Mouse (Mus musculus) limb, embryonic 11.5 days (tissue): Measurements from ENCODE around the gene Tmsb10. TPM values are rescaled to one million over a fixed set of nuclear protein-coding genes. Genes with fewer than 3 reads are reported as not detected.

ENCODE experiments used
- ATAC-seq: fragments of 200-750 bp; cut with Nextera tagmentation; 2 replicates; pipeline ENCODE4 v1.8.0; 2017; ENCODE audit warnings: low read depth; ENCODE audit not compliant: insufficient number of reproducible peaks, low FRiP score, low TSS enrichment
- DNase-seq: peaks from one replicate; pipeline ENCODE4 v3.0.0-alpha.2; 2015; ENCODE audit warnings: low spot score
- H3K27ac ChIP-seq: fragments of 300-500 bp; sonication (generic); replicated peaks from 2 replicates; pipeline ENCODE4 v1.5.1; 2014; ENCODE audit warnings: low read depth, mild to moderate bottlenecking, low read length
- H3K27me3 ChIP-seq: fragments of 300-500 bp; sonication (generic); 2 replicates; pipeline ENCODE4 v1.6.1; 2014; ENCODE audit warnings: mild to moderate bottlenecking, low read length, mixed read lengths; ENCODE audit not compliant: control insufficient read depth, insufficient read depth
- H3K36me3 ChIP-seq: fragments of 300-500 bp; sonication (generic); 2 replicates; pipeline ENCODE4 v1.6.1; 2014; ENCODE audit warnings: mild to moderate bottlenecking, low read length, moderate library complexity, mixed read lengths; ENCODE audit not compliant: control insufficient read depth, insufficient read depth
- H3K4me1 ChIP-seq: fragments of 300-500 bp; sonication (generic); 2 replicates; pipeline ENCODE4 v1.6.1; 2014; ENCODE audit warnings: low read length, mixed read lengths; ENCODE audit not compliant: control insufficient read depth, insufficient read depth
- H3K4me2 ChIP-seq: fragments of 300-500 bp; sonication (generic); 2 replicates; pipeline ENCODE4 v1.6.1; 2014; ENCODE audit warnings: low read depth, mild to moderate bottlenecking, moderate library complexity; ENCODE audit not compliant: severe bottlenecking
- H3K4me3 ChIP-seq: fragments of 300-500 bp; sonication (generic); 2 replicates; pipeline ENCODE4 v1.5.1; 2014; ENCODE audit warnings: low read depth, low read length
- H3K9ac ChIP-seq: fragments of 300-500 bp; sonication (generic); 2 replicates; pipeline ENCODE4 v1.6.1; 2014; ENCODE audit warnings: mild to moderate bottlenecking, low read length
- H3K9me3 ChIP-seq: fragments of 300-500 bp; sonication (generic); 2 replicates; pipeline ENCODE4 v1.6.1; 2016; ENCODE audit warnings: low read length; ENCODE audit not compliant: control insufficient read depth
- WGBS: fragments of 180-500 bp; shearing (Covaris S2); extraction: QIAGEN DNeasy Blood & Tissue Kit; methylation state at CpG from one replicate; pipeline ENCODE4 v1.1.7; 2014; 5-methylcytosine and 5-hydroxymethylcytosine counted together
- polyA plus RNA-seq: library from polyadenylated mRNA; unstranded; fragments of >200 nt; fragmentation: Nextera tagmentation; extraction: Ambion mirVana; gene quantifications from 2 replicates; pipeline ENCODE4 v1.2.1, GENCODE M21; 2014

Gene Tmsb10
- polyA plus RNA-seq, 1 experiment from 2014 or later, result 3,578 TPM

DNA sequence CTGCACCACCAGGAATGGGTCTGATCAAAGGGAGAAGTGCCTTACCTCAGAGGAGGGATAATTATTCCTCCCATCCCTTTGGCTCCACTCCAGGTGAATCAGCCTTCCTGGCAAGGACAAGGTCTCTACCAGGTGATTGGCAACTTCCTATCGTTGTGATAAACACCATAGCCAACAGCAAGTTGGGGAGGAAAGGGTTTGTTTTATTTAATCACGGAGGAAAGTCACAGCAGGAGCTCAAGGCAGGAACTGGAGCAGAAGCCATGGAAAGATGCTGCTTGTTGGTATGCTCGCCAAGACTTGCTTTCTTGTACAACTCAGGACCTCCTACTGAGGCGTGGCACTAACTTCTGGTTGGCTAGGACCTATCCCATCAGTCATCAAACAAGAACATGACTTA is 47.3 kb downstream of the Tmsb10 start:
- Histone ChIP-seq H3K9me3 (no peaks in the 10 kb centered on the region), H3K27me3 (no peaks in the 10 kb centered on the region), H3K9ac (no peak overlapping the region), H3K36me3 (no peaks in the 10 kb centered on the region), H3K4me2 (no peak overlapping the region), H3K4me3 (no peak overlapping the region), H3K4me1 (no peaks in the 10 kb centered on the region), H3K27ac (no peak overlapping the region)
- ATAC-seq (no peak), DNase-seq (no peak)
- WGBS, result 61% methylated on average over 4 of the region's 4 CpGs

Other genes with a start within 250 kb of the Tmsb10 start
- 42.4 and 44.4 TPM in 2 replicates for gene Tcf7l1, start 169.5 kb downstream of the Tmsb10 start, polyA plus RNA-seq
- 49.8 and 52.0 TPM in 2 replicates for gene Kcmf1, start 58.8 kb downstream of the Tmsb10 start, polyA plus RNA-seq